Mouse (Mus musculus) thymus, adult 2 months (tissue): Measurements from ENCODE around the gene Tldc1.

ENCODE experiments used
- CTCF ChIP-seq: fragments of 200-500 bp; IDR thresholded peaks from 2 replicates; pipeline ENCODE4 v1.5.1; 2012; ENCODE audit warnings: mild to moderate bottlenecking, control low read depth, low read length, moderate library complexity, borderline replicate concordance; ENCODE audit not compliant: control insufficient read depth, poor library complexity, insufficient read depth; ENCODE audit errors: extremely low read depth
- POLR2A ChIP-seq: fragments of 200-500 bp; IDR thresholded peaks from 2 replicates; pipeline ENCODE4 v1.6.1; 2012; ENCODE audit warnings: mild to moderate bottlenecking, low read length, control low read depth, moderate library complexity; ENCODE audit not compliant: control insufficient read depth, poor library complexity, insufficient read depth; ENCODE audit errors: extremely low read depth

DNA sequence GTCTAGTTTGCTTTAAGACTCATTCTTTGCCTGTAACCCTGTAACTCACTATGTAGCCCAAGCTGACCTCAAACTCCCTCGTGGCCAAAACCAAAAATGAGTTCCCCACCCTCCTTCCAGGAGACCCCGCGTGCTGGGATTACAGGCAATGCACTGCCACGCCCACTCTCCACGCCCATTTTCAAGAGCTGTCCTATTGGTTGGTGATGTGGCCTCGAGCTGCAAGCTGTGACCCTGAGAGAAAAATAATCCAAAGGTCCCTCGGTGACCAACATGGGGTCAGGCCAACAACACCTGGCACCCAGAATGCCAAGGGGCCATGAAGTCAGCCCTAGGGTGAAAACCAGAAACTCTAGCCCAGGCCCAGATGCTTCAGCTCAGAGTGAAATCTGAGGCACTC, 16.5 kb upstream of the Tldc1 start:
- TF ChIP-seq CTCF: no peak
- TF ChIP-seq POLR2A: no peak
